Mouse (Mus musculus) CD4-positive, CD25-positive, alpha-beta regulatory T cell, adult 4 months (primary cell): ENCODE data around the gene Il24. TPM values are rescaled to one million over a fixed set of nuclear protein-coding genes. Genes with fewer than 3 reads are reported as not detected.
A peak's percentile ranks its signal among the peaks of the same experiment; 100 is the strongest.

Experiments used
- ATAC-seq: one replicate; pipeline ENCODE4 v1.8.0; 2017
- polyA plus RNA-seq, 2 experiments: library from polyadenylated mRNA; unstranded; fragments of 100-300 nt; shearing (Covaris generic); gene quantifications; one replicate each; pipeline ENCODE4 v1.2.1; 2017

Gene Il24
- not detected for polyA plus RNA-seq

DNA sequence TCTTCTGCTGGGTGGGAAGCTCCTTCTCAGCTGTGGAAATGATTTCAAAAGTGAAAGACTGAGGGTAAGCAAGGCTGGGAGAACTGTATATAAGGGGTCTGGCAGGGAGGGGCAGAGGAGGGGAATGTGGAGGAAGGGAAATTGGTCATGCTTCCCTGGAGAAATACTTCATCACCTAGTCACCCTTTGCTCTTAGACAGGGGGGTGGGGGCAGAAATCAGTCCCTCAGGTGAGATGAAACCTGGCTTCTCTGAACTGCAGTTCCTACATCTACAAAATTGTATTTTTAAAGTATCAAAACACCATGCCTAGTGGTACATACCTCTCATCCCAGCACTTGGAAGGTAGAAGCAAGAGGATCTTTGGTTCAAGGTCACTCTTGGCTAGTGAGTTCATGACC is at the start of gene Il24:
TSS of gene Il24 (minus strand) at position 101 of the 400 bp plus-strand sequence.
- no peak for ATAC-seq

DNA sequence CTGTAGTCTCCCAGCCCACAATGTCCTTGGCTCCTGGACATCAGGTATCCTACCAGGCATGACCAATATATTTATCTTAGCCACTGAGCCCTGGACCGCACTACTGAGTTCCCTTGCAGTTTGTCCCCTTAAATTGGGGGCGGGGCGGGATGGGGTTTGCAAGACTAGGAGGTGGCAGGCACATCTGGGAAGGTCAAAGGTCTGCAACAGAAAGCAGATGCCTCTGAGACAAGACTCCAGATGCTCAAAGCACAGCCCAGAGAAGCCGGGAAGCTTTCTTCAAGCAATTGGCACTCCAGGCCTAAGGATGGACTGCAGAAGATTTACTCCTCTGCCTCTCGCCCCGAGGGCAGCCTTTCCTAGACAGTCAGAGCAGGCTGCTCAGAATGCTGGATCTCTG is 49.1 kb upstream of the Il24 start:
- no peak for ATAC-seq

DNA sequence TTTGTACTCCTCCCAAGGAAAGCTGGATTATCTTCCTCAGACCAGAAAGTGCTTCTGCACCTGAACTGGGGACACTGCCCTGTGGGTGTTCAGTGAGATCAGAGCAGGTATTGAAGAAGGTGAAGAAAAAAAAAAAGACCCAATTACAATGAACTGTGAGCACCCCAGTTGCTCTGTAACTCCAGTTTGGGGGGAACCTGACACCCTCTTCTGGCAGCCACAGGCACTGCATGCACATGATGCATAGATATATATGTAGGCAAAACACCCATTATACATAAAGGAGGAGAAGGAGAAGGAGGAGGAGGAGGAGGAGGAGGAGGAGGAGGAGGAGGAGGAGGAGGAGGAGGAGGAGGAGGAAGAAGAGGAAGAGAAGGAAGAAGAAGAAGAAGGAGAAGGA is 39.2 kb upstream of the Il24 start:
- no peak for ATAC-seq

DNA sequence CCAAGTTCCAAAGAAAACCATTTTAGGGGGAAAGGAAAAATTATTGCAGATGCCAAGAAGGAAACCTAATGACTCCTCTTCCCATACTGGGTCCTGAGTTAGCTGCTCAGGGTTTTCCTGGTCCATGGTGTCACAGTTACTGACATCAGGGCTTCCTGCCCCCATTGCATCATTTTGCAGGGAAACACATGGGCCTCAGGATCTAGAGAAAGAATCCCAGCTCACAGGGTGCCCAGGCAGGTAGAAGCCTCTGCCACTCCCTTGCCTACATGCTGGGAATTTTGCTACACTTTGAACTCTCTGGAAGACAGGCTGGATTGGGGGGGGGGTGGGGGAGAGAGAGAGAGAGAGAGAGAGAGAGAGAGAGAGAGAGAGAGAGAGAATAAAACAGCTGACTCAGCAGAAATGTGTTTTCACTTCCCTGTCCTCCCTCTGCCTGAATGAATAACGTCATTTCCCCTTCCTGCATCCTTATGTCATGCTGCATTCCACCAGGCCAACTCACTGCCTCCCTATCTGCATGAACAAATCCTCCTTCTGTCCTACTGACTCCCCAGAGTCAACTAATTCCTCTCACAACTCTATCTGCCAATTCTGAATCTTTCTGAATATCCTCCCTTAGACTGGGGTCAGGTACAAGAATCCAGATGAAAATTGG is 31.2 kb upstream of the Il24 start:
- ATAC-seq, result no peak

DNA sequence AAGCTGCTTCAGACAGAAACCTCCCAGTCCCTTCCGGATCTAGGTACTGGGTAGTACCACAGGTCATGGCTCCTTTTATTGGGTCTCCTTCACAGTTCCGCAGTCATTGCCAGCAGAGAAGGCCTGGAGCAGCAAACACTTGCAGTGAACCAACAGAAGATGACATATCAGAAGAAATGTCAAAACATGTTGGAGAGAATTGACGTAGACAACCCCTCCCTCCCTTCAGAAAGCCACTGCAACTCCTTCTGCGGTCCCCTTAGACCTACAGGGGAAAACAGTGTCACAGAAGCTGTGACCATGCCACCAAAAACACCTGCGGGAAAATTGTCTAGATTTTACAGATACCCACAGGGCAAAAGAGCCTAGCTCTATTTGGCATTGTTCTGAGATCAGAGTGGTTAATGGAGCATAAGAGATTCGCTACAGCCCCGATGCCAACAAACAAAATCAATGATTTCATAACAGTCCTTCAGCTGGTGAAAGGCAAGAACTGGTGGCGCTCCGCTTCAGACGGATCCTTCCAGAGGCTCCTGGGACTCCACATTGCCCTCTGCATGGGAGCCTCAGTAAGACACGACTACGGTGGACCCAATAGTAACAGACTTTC is 24.3 kb upstream of the Il24 start, which contains the start of gene Il20:
TSS of gene Il20 (minus strand) at position 51 of the 610 bp plus-strand sequence.
- no peak for ATAC-seq

DNA sequence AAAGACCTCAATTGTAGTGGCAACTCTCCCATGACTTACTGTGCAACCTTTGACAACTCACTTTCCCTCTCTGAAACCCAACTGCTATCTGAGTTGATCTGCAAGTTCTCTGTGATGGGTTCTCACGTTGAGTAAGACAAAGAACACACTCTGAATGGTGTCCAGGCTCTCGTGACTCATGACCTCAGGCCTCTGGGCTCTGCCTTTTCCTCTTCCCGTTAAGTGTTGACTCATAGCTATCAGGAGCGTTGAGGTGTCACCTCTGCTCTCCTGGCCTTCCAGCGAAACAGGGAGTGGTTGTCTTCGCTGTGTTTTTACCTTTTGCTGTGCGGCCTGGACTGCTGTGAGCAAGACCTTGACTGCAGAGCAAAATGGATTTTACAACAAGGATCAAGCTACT is 15.3 kb upstream of the Il24 start:
- no peak for ATAC-seq

DNA sequence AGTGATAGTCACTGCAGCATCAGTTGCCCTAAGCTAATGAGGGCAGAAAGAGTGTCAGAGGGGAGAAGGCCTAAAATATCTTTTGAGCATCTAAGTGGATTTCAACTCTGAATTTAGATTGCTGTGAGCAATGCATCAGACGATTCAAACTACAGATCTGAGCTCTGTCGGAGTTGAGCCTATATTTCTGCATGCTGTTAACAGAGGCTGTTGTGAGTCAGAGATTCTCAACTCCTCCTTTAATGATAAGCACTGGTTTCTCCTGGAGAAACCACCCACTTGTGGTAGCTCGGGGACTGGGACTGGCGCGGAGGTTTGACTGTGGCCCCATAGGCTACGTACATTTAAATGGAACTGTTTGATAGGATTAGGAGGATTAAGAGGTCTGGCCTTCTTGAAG is 7.2 kb upstream of the Il24 start:
- no peak for ATAC-seq

DNA sequence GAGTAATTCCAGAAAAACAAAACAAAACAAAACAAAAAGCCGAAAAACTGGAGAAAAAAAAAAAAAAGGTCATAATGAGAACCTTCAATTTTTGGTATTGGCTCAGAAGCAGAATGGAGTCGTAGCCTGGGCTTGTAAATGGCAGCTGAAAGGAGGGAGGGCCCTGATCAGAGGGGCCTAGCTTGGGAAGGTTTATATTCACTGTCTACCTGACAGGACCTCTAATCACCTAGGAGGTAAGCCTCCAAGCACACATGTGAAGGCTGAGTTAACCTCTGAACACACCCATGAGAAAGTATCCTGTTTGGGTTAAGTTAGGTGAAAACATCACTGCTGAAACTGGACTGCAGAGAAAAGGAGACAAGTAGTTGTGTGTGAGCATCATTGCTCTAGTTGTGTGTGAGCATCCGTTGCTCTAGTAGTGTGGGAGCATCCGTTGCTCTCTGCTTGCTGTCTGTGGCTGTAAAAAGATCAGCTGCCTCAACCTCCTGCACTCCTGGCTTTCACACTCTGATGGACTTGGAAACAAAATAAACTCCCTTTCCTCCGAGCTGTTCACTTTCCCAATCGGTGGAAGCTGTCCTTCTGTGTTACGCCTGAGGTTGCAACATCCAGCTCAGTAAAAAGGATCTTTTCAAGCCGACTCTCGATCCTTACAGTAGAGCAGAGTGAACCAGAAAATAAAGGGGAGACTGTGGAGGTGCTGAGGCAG is 6.2 kb upstream of the Il24 start:
- ATAC-seq, result no peak

DNA sequence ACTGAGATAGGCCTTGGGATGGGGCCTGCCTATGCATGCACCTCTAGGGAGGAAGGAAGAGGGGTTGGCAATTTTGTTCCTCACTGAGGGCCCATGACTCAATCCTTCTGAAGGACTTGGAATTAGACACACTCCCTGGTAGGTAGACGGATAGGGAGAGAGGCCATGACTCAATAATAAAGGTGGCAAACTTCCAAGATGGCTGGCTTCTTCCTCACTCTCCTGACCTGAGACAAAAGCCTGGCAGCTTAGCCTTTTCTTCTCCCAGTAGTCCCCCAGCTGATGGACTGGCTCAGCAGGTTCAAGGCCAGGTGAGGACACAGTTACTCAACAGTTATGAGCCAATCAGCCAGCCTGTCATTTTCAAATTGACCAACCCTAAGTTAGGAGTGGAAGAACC is 5.2 kb upstream of the Il24 start:
- ATAC-seq, result no peak

DNA sequence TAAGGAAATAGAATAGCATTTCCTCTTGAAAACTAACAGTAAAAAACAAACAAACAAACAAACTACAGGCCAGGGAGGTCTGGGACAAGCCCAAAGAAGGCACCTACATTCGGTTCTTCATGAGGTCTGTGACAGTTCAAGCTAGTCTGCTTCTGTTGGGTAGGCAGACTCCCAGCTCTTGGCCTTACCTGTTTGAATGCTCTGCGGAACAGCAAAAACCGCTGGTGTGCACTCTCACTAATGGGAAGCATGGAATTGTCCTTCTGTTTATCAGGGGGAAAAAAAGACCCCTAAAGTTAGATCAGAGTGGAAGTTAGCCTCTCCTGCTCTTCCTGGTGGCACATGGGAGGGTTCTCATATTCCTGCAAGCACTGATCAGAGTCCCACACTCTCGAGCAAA is 4.1 kb downstream of the Il24 start:
- ATAC-seq, result no peak

DNA sequence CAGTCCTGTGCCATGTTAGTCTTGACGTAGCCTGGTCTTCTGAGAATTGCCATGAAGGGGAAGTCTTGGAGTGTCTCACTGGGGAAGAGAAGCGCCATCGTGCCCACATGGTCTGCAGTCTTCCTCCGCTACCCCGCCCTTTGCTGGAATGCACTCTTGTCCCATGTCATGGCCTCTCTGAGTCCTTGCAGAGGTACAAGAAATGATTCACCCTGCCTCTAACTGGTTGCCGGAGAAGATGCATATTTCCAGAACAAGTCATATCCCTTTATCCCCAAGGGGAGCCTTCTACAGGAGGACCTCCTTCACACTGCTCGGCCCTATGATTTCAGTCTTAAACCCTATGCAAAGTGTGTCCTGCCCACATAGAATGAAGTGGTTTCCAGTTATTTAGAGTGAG is 7.3 kb downstream of the Il24 start:
- no peak for ATAC-seq

DNA sequence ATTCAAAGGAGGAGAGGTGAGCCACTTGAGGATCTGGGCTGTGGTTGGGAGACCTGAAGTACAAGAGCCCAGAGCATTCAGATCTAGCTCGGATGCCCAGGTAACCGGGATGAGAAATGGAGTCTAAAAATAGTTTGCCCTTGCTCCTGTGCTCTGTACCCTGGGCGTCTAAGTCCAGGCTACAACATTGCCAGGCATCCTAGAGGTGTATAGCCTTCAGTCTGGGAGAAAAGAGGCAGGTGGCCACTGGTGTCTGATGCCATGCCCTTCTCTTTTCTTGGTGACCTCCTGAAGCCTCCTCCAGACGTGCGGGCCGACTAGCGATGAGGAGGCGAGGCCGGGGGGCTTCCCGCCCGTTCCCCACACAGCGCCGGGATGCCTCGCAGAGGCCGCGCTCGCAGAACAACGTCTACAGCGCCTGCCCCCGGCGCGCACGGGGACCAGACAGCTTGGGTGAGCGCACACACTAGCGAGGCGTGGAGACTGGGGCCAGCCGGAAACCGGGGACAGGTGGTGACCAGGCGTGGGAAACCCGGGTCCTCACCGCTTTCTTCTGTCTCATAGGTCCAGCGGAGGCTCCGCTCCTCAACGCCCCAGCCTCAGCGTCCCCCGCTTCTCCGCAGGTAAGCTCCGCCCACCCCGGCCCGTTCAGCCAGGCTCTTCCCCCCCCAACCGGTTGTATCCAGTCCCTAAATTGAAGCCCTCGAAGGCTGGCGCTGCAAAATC is 9.2 kb downstream of the Il24 start:
- peak; percentile 74 for ATAC-seq

DNA sequence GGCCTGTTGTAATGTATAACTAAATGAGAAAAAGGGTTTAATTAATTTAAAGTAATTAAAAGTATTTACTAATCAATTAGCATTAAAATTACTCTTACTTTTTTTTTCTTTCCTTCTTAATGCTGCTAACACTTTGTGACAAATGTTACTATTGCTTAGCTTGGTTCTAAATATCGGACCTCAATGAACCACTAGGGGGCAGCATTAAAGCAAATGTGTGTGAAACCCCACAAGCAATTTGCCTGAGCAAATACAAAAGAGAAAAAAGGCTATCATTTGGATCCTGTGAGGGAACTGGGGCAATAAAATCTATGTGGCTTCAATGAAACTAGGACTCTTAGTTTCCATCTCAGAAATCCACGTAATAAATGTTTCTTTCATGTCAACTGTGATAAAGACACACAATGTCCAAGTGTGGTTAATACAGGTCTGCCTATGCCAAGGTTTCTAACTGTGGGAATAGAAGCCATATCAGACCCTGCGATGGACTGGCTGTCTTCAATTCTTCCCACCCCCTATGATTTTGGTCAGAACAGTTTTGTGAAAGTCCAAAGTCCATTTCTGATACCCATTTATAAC is 10.2 kb downstream of the Il24 start:
- no peak for ATAC-seq

DNA sequence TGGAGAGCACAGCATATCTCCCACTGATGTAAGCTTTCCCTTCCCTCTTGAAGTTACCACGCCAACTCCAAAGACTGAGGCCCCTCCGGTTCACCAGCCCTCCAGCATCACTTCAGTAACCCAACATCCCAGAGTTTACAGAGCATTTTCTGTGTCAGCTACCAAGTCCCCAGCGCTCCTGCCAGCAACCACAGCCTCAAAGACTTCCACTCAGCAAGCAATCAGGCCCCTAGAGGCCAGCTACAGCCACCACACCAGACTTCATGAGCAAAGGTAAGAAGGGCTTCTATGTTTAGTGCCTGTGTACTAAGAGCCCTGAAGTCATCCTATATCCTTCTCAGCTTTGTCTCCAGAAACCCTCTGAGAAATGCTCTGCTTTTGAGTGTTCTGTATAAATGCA is 11.3 kb downstream of the Il24 start:
- no peak for ATAC-seq

DNA sequence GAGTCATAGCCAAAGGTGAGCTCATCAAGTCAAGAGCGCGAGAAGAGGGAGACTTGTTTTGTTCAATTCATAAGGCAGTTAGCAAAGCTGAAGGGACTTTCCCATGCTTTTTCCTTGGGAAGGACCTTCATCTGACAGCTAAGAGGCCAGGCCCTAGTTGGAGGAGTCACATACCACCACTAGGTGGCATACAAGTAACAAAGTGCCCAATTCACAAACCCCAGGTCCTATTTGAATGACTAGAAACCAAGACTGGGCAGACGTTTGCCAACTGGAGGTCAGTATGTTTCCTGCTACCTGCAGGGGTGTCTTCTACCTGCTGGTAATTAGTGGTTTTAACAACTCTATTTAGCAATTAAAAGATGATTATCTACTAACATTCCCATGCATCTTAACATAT is 12.1 kb downstream of the Il24 start:
- ATAC-seq, result no peak

DNA sequence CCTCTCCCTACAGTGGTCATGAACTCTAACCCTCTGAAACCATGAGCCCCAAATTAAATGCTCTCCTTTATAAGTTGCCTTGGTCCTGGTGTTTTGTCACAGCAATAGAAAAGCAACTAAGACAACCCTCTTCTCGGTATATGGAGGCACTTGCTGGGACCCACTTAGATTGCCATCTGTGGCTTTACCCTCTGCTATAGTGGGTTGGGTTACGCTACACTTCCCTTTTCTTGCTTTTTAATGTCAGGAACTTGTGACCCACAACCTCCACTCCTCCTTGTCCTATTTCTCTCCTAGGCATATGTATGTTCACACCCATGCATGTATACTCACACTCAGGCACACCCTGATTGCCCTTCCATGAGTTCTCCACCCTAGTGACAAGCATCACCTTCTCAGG is 14.3 kb downstream of the Il24 start:
- ATAC-seq, result no peak

DNA sequence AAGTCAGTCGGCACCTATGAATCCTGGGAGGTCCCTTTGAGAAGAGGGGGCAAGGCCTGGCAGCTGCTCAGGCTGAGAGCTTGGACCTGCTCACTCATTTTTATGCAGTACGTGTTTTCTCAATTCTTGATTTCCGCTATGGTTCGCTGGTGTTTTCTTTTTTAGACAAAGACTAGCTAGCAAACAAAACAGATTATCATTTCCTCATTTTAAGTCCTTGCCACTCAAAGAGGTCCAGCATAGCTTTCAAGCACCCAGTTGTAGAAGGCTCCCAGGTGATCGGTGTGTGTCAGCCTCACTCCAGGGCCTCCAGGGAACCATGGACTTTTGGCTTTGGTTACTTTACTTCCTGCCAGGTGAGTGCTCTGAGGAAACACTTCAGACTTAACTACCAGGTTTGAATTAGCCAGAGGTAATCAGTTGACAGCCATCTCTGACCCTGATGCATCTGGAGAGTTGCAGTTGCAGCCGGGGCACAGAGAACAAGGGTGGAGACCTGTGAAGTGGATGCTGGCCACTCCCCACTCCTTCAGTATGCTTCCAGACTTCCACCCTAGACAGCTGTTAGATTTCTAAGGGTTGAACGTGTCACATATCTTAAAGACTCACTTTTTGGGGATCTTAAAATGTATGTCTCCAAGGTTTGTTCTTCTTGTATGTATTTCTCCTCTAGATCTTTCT is 21.6 kb downstream of the Il24 start, which contains the start of gene Fcmr:
TSS of gene Fcmr (plus strand) at position 129 of the 681 bp plus-strand sequence.
- ATAC-seq, result no peak

DNA sequence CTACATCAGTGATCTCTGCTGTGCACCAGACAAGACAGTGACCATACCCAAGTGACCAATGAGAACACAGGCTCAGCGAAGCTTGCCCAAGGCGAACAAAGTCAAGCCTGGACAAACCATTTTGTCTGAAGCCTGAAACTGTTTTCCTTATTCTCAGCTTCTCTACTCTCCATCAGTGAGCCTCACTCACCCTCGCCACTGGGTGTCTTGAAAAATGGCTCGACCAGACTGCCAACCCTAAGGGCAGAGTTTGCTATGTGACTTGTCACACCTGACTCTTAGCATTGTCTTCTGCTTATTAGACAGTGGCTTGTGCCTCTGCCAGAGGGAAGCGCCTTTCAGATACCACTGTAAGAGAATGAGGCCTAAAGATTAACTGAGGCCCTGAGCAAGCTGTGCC is 22.5 kb downstream of the Il24 start:
- ATAC-seq, result no peak

DNA sequence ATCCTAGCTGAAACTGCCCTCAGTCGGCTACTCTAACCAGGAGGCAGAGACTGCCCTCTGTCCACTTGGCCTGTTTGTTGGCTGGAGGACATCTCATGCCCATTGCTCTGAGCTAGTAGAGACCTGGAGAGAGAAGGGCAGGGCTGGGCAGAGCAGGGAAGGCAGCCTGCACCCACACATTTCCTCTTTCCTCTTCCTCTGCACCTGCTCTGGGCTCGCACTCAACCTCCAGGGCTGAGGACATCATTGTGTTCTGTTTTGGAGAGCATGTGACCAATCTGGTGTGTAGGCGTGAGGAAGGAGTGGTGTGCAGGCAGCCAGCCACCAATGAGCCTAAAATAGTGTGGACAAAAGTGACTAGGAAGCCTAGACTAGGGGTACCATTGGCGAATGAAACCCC is 23.0 kb downstream of the Il24 start:
- peak; percentile 98 for ATAC-seq

DNA sequence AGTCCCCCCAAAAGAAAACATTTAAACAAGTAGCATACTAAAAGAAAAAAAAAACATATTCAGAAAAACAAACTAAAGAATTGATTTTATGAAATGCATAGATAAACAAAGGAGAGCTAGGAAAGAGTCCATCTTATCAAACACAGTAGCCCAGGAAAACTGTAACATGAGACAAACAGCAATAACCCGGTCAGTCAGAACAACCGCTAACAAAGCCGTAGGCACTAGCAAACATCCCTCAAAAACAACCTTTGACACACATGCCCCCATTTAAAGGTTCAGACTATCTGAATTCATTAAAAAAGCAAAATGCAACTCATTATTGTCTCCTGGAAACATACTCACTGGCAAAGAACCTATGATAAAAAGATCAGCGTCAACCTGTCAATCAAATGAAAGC is 29.8 kb downstream of the Il24 start:
- ATAC-seq, result no peak

DNA sequence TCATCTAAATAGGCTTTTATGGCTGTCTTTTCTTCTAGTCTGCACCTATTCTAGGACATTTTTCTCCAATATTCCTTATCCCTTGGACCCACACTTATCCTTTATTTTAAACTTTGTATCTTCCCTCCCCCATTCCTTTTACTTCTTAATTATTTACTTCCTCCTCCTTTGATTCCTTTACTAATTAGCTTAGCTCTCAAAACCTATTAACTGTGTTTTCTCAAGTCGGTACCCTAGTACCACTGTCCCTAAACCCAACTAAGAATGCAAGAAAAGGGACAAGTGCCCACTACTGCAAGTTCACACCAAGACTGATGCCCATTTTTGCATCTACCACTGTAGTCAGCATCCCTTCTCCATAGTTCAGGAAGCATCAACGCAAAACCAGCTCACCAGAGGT is 31.5 kb downstream of the Il24 start:
- ATAC-seq, result no peak

DNA sequence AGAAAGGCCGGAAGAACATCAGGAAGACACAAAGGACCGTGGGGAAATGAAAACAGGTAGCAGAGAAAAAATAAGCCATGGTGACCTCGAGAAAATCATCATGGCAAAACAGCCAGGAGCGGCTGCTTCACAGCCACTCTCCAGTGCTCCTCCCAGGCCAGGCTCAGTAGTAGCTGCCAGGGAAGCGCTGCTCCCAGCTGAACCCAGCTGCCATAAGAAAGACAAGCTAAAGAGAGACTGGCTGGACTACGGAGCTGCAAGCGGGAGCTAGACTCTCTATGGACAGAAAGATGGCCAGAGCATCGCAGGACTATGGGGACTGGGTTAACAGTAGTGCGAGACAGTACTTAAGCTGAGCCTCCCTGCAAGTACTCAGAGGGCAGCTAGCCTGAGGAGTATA is 32.4 kb downstream of the Il24 start:
- ATAC-seq, result no peak
